Mouse (Mus musculus) retina, embryonic 14.5 days (tissue): ENCODE results near the gene Apobec3.

ENCODE experiments used
- DNase-seq: peaks from one replicate; pipeline ENCODE4 v3.0.0-alpha.2; 2015; ENCODE audit warnings: low spot score

Gene Apobec3

GRCm38 (mm10) chr15:79891436-79892212 is at the start of gene Apobec3:
Gene Apobec3 (plus strand): TSS chr15:79891659.
- peak; percentile 81 for DNase-seq

GRCm38 (mm10) chr15:79842985-79843384 is 48.5 kb upstream of the Apobec3 start:
- DNase-seq, result no peak

GRCm38 (mm10) chr15:79845986-79846385 is 45.5 kb upstream of the Apobec3 start:
- peak; percentile 75 for DNase-seq

GRCm38 (mm10) chr15:79847100-79847499 is 44.4 kb upstream of the Apobec3 start:
- no peak for DNase-seq

- DNase-seq, result no peak
These were observed 41.3 kb upstream of the Apobec3 start for GRCm38 (mm10) chr15:79850143-79850542.

- no peak for DNase-seq
These were observed 32.5 kb upstream of the Apobec3 start for GRCm38 (mm10) chr15:79858979-79859378.

GRCm38 (mm10) chr15:79859821-79860220 is 31.6 kb upstream of the Apobec3 start:
- no peak for DNase-seq

GRCm38 (mm10) chr15:79867260-79868002 is 24.0 kb upstream of the Apobec3 start:
- DNase-seq, result no peak

GRCm38 (mm10) chr15:79873545-79873944 is 17.9 kb upstream of the Apobec3 start:
- no peak for DNase-seq

- no peak for DNase-seq
These were observed 17.5 kb upstream of the Apobec3 start for GRCm38 (mm10) chr15:79873995-79874394.

GRCm38 (mm10) chr15:79875261-79875995 is 16.0 kb upstream of the Apobec3 start:
- no peak for DNase-seq

- DNase-seq, result no peak
These were observed 12.7 kb upstream of the Apobec3 start for GRCm38 (mm10) chr15:79878725-79879136.

- DNase-seq, result no peak
These were observed 12.1 kb upstream of the Apobec3 start for GRCm38 (mm10) chr15:79879319-79879718.

- no peak for DNase-seq
These were observed 11.0 kb upstream of the Apobec3 start for GRCm38 (mm10) chr15:79880477-79880876.

GRCm38 (mm10) chr15:79882623-79883267 is 8.7 kb upstream of the Apobec3 start:
- peak; percentile 43 for DNase-seq

- peak; percentile 94 for DNase-seq
These were observed 8.1 kb upstream of the Apobec3 start for GRCm38 (mm10) chr15:79883352-79883822.

GRCm38 (mm10) chr15:79884820-79885219 is 6.6 kb upstream of the Apobec3 start:
- DNase-seq, result no peak

- no peak for DNase-seq
These were observed 718 bp downstream of the Apobec3 start for GRCm38 (mm10) chr15:79892213-79892541.

- DNase-seq, result no peak
These were observed 1.8 kb downstream of the Apobec3 start for GRCm38 (mm10) chr15:79892995-79893823.

- DNase-seq, result peak; percentile 39
These were observed 2.3 kb downstream of the Apobec3 start for GRCm38 (mm10) chr15:79893824-79894123.

GRCm38 (mm10) chr15:79894343-79894742 is 2.9 kb downstream of the Apobec3 start:
- DNase-seq, result no peak
